Comparison of ENCODE assay signal across 9 mouse cellular contexts in the genomic region with DNA sequence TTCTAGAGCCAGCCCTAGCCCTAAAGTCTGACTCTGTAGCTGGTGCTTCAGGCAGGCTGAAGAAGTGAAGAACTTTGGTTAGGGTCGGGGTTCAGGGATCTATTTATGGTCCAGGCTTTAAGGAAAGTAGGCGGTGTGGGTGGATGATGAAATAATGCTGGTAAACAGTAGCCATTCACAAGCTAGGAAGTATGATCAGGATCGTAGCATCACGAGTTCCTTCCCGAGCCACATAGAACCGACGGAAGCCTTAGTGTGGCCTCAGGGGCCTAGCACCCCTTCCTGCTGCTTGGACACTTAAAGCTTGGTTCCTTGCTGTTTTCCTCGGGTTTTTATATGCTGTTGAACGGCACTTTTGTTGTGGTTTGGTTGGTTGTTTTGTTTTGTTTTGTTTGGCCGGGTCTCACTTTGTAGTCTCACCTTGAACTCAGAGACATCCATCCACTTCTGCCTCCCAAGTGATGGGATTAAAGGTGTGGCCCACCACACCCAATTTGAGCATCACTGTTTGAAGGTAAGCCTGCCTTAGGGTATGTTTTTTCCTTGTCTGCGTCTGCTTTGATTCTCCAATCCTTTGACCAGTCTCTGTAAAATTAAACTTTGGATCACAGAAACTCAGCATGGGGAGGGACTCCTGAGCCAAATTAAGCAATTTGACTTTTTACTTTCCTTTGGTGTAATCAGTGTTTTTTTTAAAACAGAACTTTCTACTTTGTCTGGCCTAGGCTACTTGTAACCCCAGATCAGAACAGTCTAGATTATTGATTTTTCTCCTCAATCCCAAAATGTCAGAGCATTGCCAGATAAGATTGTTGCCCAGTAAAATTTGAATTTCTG. TPM values are rescaled to one million over a fixed set of nuclear protein-coding genes. Genes with fewer than 3 reads are reported as not detected.
DNase-seq lines count a peak whose midpoint lies in the region; ATAC-seq lines count a peak whose summit lies in the region.
"Had no signal": no experiment of that assay in that cellular context is flagged by ENCODE, and none has a peak within 500 bp of the region (broad histone marks: within the 10 kb centered on the region; RNA-seq: fewer than 3 reads in every experiment).

No protein-coding gene starts in this region.

- H3K27ac ChIP-seq in kidney, embryonic 14.5 days (ENCODE audit: low read depth, low read length), result no peak overlapping the region
- peak overlapping the region; percentile 91 for H3K27ac ChIP-seq in brown adipose tissue, adult 24 weeks (replicated peaks; ENCODE audit: low read depth, low read length)
- no peak overlapping the region for H3K27ac ChIP-seq in lung, embryonic 16.5 days (ENCODE audit: low read length)

- no peak overlapping the region for H3K4me3 ChIP-seq in kidney, embryonic 14.5 days (ENCODE audit: low read length)
- peak overlapping the region; percentile 91 for H3K4me3 ChIP-seq in brown adipose tissue, adult 24 weeks (ENCODE audit: insufficient read depth, low read depth, low read length)
- peak overlapping the region; percentile 22 for H3K4me3 ChIP-seq in lung, embryonic 16.5 days (ENCODE audit: low read length)

- H3K36me3 ChIP-seq in kidney, embryonic 14.5 days (ENCODE audit: control insufficient read depth, insufficient read depth, low read length), result no peaks in the 10 kb centered on the region
- no peaks in the 10 kb centered on the region for H3K36me3 ChIP-seq in lung, embryonic 16.5 days (ENCODE audit: control insufficient read depth, insufficient read depth, low read length)

- no peaks in the 10 kb centered on the region for H3K27me3 ChIP-seq in kidney, embryonic 14.5 days (ENCODE audit: control insufficient read depth, insufficient read depth, low read length)
- no peaks in the 10 kb centered on the region for H3K27me3 ChIP-seq in lung, embryonic 16.5 days (ENCODE audit: control insufficient read depth, insufficient read depth, low read depth, low read length)

- no peak for DNase-seq in kidney, postnatal 25 days
- peak; percentile 73 for DNase-seq in ES-CJ7 (ENCODE audit: low read depth, low spot score)
- no peak for DNase-seq in testis, postnatal 10 days (ENCODE audit: low spot score)
- DNase-seq in layer of hippocampus, adult 8-10 months (ENCODE audit: low spot score in 2 of 2), result no peak
- DNase-seq: gastrocnemius, postnatal 14 days had no signal

- no peak overlapping the region for H3K9ac ChIP-seq in kidney, embryonic 14.5 days (ENCODE audit: low read depth, low read length)
- peak overlapping the region; percentile 4; the same call in 1 of the 2 replicates for H3K9ac ChIP-seq in lung, embryonic 16.5 days (ENCODE audit: low read length)

- peak overlapping the region; percentile 91 for H3K4me2 ChIP-seq in kidney, embryonic 14.5 days (replicated peaks; ENCODE audit: low read depth, low read length)
- peak overlapping the region; percentile 68 for H3K4me2 ChIP-seq in lung, embryonic 16.5 days (ENCODE audit: low read depth, low read length)

- H3K9me3 ChIP-seq in kidney, embryonic 14.5 days (ENCODE audit: control insufficient read depth, low read length), result no peaks in the 10 kb centered on the region
- no peaks in the 10 kb centered on the region for H3K9me3 ChIP-seq in lung, embryonic 16.5 days (ENCODE audit: control insufficient read depth, low read length)

- 62% methylated on average over 11 of the region's 11 CpGs for WGBS in kidney, embryonic 14.5 days
- WGBS in lung, embryonic 16.5 days, result 64% methylated on average over 11 of the region's 11 CpGs

- 0 out of 2 replicates have a peak, but pooled peaks cover 4% of the 10 kb centered on the region for H3K4me1 ChIP-seq in kidney, embryonic 14.5 days (ENCODE audit: control insufficient read depth, insufficient read depth, low read length)
- peaks cover 17% of the 10 kb centered on the region for H3K4me1 ChIP-seq in brown adipose tissue, adult 24 weeks (ENCODE audit: control insufficient read depth, insufficient read depth, insufficient read length, low read length)
- peaks cover 6% of the 10 kb centered on the region for H3K4me1 ChIP-seq in lung, embryonic 16.5 days (replicated peaks; ENCODE audit: control insufficient read depth, insufficient read depth, low read length)

- ATAC-seq in kidney, embryonic 14.5 days (ENCODE audit: low FRiP score, low TSS enrichment), result no peak
- no peak for ATAC-seq in lung, embryonic 16.5 days (ENCODE audit: low read depth)
- no peak for ATAC-seq in CD4-positive, CD25-positive, alpha-beta regulatory T cell, adult 4 months

RNA-seq across cellular contexts. Expression of gene Rusc2, which starts 1.7 kb away (rescaled TPM):
- polyA plus RNA-seq in kidney, embryonic 14.5 days (2014; fragmentation: Nextera tagmentation; extraction: Ambion mirVana), result 8.9 and 11.2 TPM in 2 replicates
- 13.0 and 14.6 TPM in 2 replicates for polyA plus RNA-seq in brown adipose tissue, adult 24 weeks (2012; ENCODE audit: insufficient read depth, insufficient read length, missing spikeins)
- 12.9 and 15.1 TPM in 2 replicates for polyA plus RNA-seq in lung, embryonic 16.5 days (2015; fragmentation: Nextera tagmentation; extraction: Ambion mirVana)
- polyA plus RNA-seq in CD4-positive, CD25-positive, alpha-beta regulatory T cell, adult 4 months (2017; shearing (Covaris generic)), result not detected
- total RNA-seq in layer of hippocampus, adult 8-10 months (2022), result 100 to 1,000 TPM; 117 to 120 (median 117) TPM

RNA-seq across cellular contexts. Expression of gene Fam166b, which starts 45.5 kb away (rescaled TPM):
- 0.24 and 0.38 TPM in 2 replicates for polyA plus RNA-seq in kidney, embryonic 14.5 days (2014; fragmentation: Nextera tagmentation; extraction: Ambion mirVana)
- not detected in 2 replicates for polyA plus RNA-seq in brown adipose tissue, adult 24 weeks (2012; ENCODE audit: insufficient read depth, insufficient read length, missing spikeins)
- polyA plus RNA-seq in lung, embryonic 16.5 days (2015; fragmentation: Nextera tagmentation; extraction: Ambion mirVana), result 0.87 and 1.4 TPM in 2 replicates
- polyA plus RNA-seq in CD4-positive, CD25-positive, alpha-beta regulatory T cell, adult 4 months (2017; shearing (Covaris generic)), result not detected
- 1 to 10 TPM in 2 of 4 experiments, under 1 TPM in 2; 0.31 to 3.7 (median 1.3) TPM for total RNA-seq in layer of hippocampus, adult 8-10 months (2022)
- total RNA-seq: gastrocnemius, postnatal 14 days had no signal

RNA-seq across cellular contexts. Expression of gene Tesk1, which starts 58.3 kb away (rescaled TPM):
- 11.4 and 14.9 TPM in 2 replicates for polyA plus RNA-seq in kidney, embryonic 14.5 days (2014; fragmentation: Nextera tagmentation; extraction: Ambion mirVana)
- polyA plus RNA-seq in brown adipose tissue, adult 24 weeks (2012; ENCODE audit: insufficient read depth, insufficient read length, missing spikeins), result 33.8 and 37.9 TPM in 2 replicates
- polyA plus RNA-seq in lung, embryonic 16.5 days (2015; fragmentation: Nextera tagmentation; extraction: Ambion mirVana), result 2.2 and 3.4 TPM in 2 replicates
- 1 to 10 TPM in 1 of 2 experiments, under 1 TPM in 1; 0.37 to 1.7 TPM for polyA plus RNA-seq in CD4-positive, CD25-positive, alpha-beta regulatory T cell, adult 4 months (2017; shearing (Covaris generic))
- 10 to 100 TPM; 76.6 to 82.7 (median 81.8) TPM for total RNA-seq in layer of hippocampus, adult 8-10 months (2022)
